Mouse (Mus musculus): Measurements from ENCODE around the gene Cdcp1.

DNA sequence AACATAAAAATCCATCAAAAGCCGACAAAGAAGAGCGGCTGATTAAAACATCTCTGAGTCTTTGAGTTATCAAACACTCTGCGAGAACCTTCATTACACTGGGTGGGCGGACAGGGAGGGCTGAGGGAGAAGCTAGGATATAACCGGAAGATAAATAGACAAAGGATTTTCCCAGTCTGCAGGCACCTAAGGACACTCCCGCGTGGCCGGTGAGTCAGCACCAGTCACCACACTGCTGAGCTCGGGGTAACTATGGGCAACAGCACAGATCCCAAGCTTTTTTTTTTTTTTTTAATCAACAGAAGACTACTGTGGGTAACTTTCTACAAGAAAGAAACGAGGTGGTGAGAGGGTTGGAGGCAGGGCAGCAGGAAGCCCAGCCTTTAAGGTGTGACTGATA is 28.1 kb upstream of the Cdcp1 start:
- TF ChIP-seq CTCF (IDR thresholded peaks at IDR 0.05; ENCODE audit: control insufficient read depth, insufficient read depth, insufficient replicate concordance, low read depth, low read length) (no peak), POLR2A (IDR thresholded peaks at IDR 0.05; ENCODE audit: control insufficient read depth, low read depth, low read length) (no peak)

Measured in testis, adult 2 months (tissue).